Mouse (Mus musculus): ENCODE results near the gene Hoxa4. TPM values are rescaled to one million over a fixed set of nuclear protein-coding genes. Genes with fewer than 3 reads are reported as not detected.

The Hoxa4 gene
- total RNA-seq, 1 experiment: 0.13 TPM

DNA sequence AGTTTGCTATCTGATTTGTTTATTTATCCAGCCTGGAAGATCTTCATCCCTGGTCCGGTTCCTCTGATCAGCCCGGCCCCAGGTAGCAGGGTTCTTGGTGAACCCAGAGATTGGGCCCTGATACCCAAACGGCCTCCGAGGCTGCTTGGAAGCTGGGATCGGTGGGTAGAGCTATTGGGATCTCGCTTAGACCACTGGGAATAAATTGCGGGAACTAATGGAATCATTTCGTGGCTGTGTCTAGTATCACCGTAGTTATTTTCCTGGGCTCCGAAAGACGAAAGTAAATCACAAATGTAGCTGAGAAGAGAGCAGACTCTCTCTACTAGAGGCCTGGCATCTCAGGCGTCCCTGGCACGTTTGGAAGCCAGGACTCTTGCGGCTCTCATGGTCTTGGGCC, 13.7 kb upstream of the Hoxa4 start:
- Histone ChIP-seq H3K9me3 (ENCODE audit: control insufficient read depth, insufficient read depth, low read depth, low read length) (no peaks in the 10 kb centered on the region), H3K27ac (ENCODE audit: insufficient read depth, low read depth, low read length, poor library complexity, severe bottlenecking) (no peak overlapping the region), H3K4me1 (ENCODE audit: control insufficient read depth in 2 of 2, insufficient read depth in 2 of 2, low read length in 2 of 2, poor library complexity in 1 of 2) (peaks cover 0 to 4% of the 10 kb centered on the region in 2 experiments; a peak in 1 of 4 replicates), H3K9ac (ENCODE audit: insufficient read depth, low read depth, low read length, poor library complexity, severe bottlenecking) (no peak overlapping the region), H3K36me3 (ENCODE audit: control insufficient read depth, insufficient read depth, low read length, poor library complexity, severe bottlenecking) (no peaks in the 10 kb centered on the region), H3K4me3 (ENCODE audit: insufficient read depth in 1 of 2, low read depth in 1 of 2, low read length in 2 of 2, poor library complexity in 1 of 2, severe bottlenecking in 1 of 2) (no peak overlapping the region)
- no peak for DNase-seq (ENCODE audit: low read depth, low spot score)
- no peak for TF ChIP-seq ZNF384 (IDR thresholded peaks at IDR 0.05; ENCODE audit: low read depth, low read length)
- no peak for TF ChIP-seq ZC3H11A (IDR thresholded peaks at IDR 0.05; ENCODE audit: borderline replicate concordance, low read depth, low read length)
- TF ChIP-seq CHD2 (IDR thresholded peaks at IDR 0.05; ENCODE audit: low read depth, low read length): no peak
- TF ChIP-seq MAFK (IDR thresholded peaks at IDR 0.05; ENCODE audit: insufficient read depth, low read depth, low read length): no peak
- TF ChIP-seq HCFC1 (IDR thresholded peaks at IDR 0.05; ENCODE audit: borderline replicate concordance, insufficient read depth, low read length): no peak
- in situ Hi-C loops (cut with MboI; ENCODE audit: low sequenced_read_pairs in 2 of 2, unreplicated experiment in 2 of 2): loop anchor here in 1 of 2 experiments (25.0 kb wide), 1 partner anchor 593 kb away; no protein-coding TSS in a partner anchor

DNA sequence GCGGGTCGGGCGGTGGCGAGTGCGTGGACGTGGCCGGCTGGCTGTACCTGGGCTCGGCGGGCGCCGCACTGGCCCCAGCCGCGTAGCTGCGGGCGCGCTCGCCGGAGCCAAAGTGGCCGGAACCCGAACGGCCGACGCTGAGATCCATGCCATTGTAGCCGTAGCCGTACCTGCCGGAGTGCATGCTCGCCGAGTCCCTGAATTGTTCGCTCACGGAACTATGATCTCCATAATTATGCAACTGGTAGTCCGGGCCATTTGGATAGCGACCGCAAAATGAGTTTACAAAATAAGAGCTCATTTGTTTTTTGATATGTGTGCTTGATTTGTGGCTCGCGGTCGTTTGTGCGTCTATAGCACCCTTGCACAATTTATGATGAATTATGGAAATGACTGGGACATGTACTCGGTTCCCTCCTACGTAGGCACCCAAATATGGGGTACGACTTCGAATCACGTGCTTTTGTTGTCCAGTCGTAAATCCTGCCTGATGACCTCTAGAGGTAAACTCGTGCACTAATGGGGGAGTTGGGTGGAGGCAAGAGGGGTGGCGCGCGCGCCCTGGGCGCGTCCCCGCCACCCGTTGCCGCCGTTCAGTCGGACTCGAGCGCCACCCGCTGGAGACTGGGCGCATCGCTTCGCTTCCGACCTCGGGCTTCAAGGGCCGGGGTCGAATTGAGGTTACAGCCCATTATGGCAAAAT, 12.6 kb upstream of the Hoxa4 start, which contains the start of gene Hoxa5:
TSS of gene Hoxa5 (minus strand) at position 538 of the 703 bp plus-strand sequence.
- in situ Hi-C loops (cut with MboI; ENCODE audit: low sequenced_read_pairs in 2 of 2, unreplicated experiment in 2 of 2): loop anchor here in 1 of 2 experiments (25.0 kb wide), 1 partner anchor 592 kb away; no protein-coding TSS in a partner anchor
- peak within 1 kb of the TSS; percentile 30 for H3K9ac ChIP-seq (ENCODE audit: insufficient read depth, low read depth, low read length, poor library complexity, severe bottlenecking)
- H3K27ac ChIP-seq (ENCODE audit: insufficient read depth, low read depth, low read length, poor library complexity, severe bottlenecking): no peak within 1 kb of the TSS
- no peak for DNase-seq (ENCODE audit: low read depth, low spot score)
- peaks cover 0 to 4% of the 10 kb centered on the region in 2 experiments; a peak in 1 of 4 replicates for H3K4me1 ChIP-seq (ENCODE audit: control insufficient read depth in 2 of 2, insufficient read depth in 2 of 2, low read length in 2 of 2, poor library complexity in 1 of 2)
- TF ChIP-seq MAFK (IDR thresholded peaks at IDR 0.05; ENCODE audit: insufficient read depth, low read depth, low read length) (no peak), ZC3H11A (IDR thresholded peaks at IDR 0.05; ENCODE audit: borderline replicate concordance, low read depth, low read length) (peak; percentile 68; the same call in 1 of the 2 replicates)
- H3K9me3 ChIP-seq (ENCODE audit: control insufficient read depth, insufficient read depth, low read depth, low read length): no peaks in the 10 kb centered on the region
- H3K4me3 ChIP-seq (ENCODE audit: insufficient read depth in 1 of 2, low read depth in 1 of 2, low read length in 2 of 2, poor library complexity in 1 of 2, severe bottlenecking in 1 of 2): peak within 1 kb of the TSS; percentile 54 to 72
- H3K36me3 ChIP-seq (ENCODE audit: control insufficient read depth, insufficient read depth, low read length, poor library complexity, severe bottlenecking): no peaks in the 10 kb centered on the region

DNA sequence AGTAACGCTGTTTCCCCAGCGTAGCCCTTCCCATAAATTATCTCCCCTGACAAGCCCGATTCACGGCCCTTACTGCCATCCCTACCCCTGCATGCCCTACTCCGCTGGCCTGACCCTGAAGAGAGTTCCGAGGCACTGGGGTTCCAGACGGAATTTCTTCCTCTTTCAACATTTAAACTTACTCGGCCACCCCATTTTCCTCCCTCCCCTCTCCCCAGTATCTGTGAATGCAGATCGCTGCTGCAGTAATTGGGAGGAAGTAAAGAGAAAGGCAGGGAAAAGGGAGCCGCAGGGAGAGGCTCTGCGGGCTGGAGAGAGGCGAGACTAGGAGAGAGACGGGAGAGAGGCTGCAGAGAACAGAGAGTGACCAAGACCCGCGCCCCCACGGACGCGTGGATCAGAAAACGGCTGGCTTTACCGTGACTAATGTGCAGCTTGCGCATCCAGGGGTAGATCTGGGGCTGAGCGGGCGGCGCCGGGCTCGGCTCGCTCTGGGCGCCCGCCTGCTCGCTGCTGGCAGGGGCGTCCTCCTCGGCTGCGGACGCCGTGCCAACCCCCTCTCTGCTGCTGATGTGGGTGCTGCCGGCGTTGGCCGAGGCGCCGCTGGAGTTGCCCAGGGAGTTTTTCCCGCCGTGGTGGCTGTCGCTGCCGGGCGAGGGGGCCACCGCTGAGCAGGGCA, 12.0 kb upstream of the Hoxa4 start:
- DNase-seq (ENCODE audit: low read depth, low spot score): no peak
- in situ Hi-C loops (cut with MboI; ENCODE audit: low sequenced_read_pairs in 2 of 2, unreplicated experiment in 2 of 2): loop anchor here in 1 of 2 experiments (25.0 kb wide), 1 partner anchor 591 kb away; no protein-coding TSS in a partner anchor
- Histone ChIP-seq H3K4me1 (ENCODE audit: control insufficient read depth in 2 of 2, insufficient read depth in 2 of 2, low read length in 2 of 2, poor library complexity in 1 of 2) (peaks cover 0 to 4% of the 10 kb centered on the region in 2 experiments; a peak in 1 of 4 replicates), H3K27ac (ENCODE audit: insufficient read depth, low read depth, low read length, poor library complexity, severe bottlenecking) (no peak overlapping the region), H3K9ac (ENCODE audit: insufficient read depth, low read depth, low read length, poor library complexity, severe bottlenecking) (peak overlapping the region; percentile 30), H3K4me3 (ENCODE audit: insufficient read depth in 1 of 2, low read depth in 1 of 2, low read length in 2 of 2, poor library complexity in 1 of 2, severe bottlenecking in 1 of 2) (peak overlapping the region; percentile 54 to 72), H3K36me3 (ENCODE audit: control insufficient read depth, insufficient read depth, low read length, poor library complexity, severe bottlenecking) (no peaks in the 10 kb centered on the region), H3K9me3 (ENCODE audit: control insufficient read depth, insufficient read depth, low read depth, low read length) (no peaks in the 10 kb centered on the region)
- TF ChIP-seq ZNF384 (IDR thresholded peaks at IDR 0.05; ENCODE audit: low read depth, low read length) (no peak), CHD2 (IDR thresholded peaks at IDR 0.05; ENCODE audit: low read depth, low read length) (no peak), ZC3H11A (IDR thresholded peaks at IDR 0.05; ENCODE audit: borderline replicate concordance, low read depth, low read length) (no peak), MAFK (IDR thresholded peaks at IDR 0.05; ENCODE audit: insufficient read depth, low read depth, low read length) (no peak), HCFC1 (IDR thresholded peaks at IDR 0.05; ENCODE audit: borderline replicate concordance, insufficient read depth, low read length) (no peak)

DNA sequence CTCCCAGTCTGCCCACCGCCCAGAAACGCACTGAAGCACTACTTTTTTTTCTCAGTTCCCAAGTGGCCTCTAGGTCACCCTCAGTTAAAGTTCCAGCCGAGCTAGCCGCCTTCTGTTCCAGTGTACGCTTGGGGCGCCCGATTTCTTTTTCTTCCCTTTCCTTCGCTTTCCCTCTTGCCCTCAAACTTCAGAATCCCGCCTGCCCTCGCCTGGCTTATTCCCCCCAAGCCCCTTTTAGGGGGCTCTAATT, 11.5 kb upstream of the Hoxa4 start:
- H3K36me3 ChIP-seq (ENCODE audit: control insufficient read depth, insufficient read depth, low read length, poor library complexity, severe bottlenecking): no peaks in the 10 kb centered on the region
- in situ Hi-C loops (cut with MboI; ENCODE audit: low sequenced_read_pairs in 2 of 2, unreplicated experiment in 2 of 2): loop anchor here in 1 of 2 experiments (25.0 kb wide), 1 partner anchor 591 kb away; no protein-coding TSS in a partner anchor
- peak overlapping the region in 1 of 2 experiments; percentile 54; a peak in 3 of 4 replicates for H3K4me3 ChIP-seq (ENCODE audit: insufficient read depth in 1 of 2, low read depth in 1 of 2, low read length in 2 of 2, poor library complexity in 1 of 2, severe bottlenecking in 1 of 2)
- DNase-seq (ENCODE audit: low read depth, low spot score): no peak
- H3K4me1 ChIP-seq (ENCODE audit: control insufficient read depth in 2 of 2, insufficient read depth in 2 of 2, low read length in 2 of 2, poor library complexity in 1 of 2): peaks cover 0 to 4% of the 10 kb centered on the region in 2 experiments; a peak in 1 of 4 replicates
- H3K27ac ChIP-seq (ENCODE audit: insufficient read depth, low read depth, low read length, poor library complexity, severe bottlenecking): no peak overlapping the region
- no peak overlapping the region for H3K9ac ChIP-seq (ENCODE audit: insufficient read depth, low read depth, low read length, poor library complexity, severe bottlenecking)
- TF ChIP-seq ZNF384 (IDR thresholded peaks at IDR 0.05; ENCODE audit: low read depth, low read length): no peak
- TF ChIP-seq ZC3H11A (IDR thresholded peaks at IDR 0.05; ENCODE audit: borderline replicate concordance, low read depth, low read length): no peak
- no peak for TF ChIP-seq CHD2 (IDR thresholded peaks at IDR 0.05; ENCODE audit: low read depth, low read length)
- no peak for TF ChIP-seq HCFC1 (IDR thresholded peaks at IDR 0.05; ENCODE audit: borderline replicate concordance, insufficient read depth, low read length)
- no peak for TF ChIP-seq MAFK (IDR thresholded peaks at IDR 0.05; ENCODE audit: insufficient read depth, low read depth, low read length)
- no peaks in the 10 kb centered on the region for H3K9me3 ChIP-seq (ENCODE audit: control insufficient read depth, insufficient read depth, low read depth, low read length)
